Mouse (Mus musculus): Measurements from ENCODE around the gene Sat2. TPM values are rescaled to one million over a fixed set of nuclear protein-coding genes. Genes with fewer than 3 reads are reported as not detected.
A peak's percentile ranks its signal among the peaks of the same experiment; 100 is the strongest.

Sat2 gene
- polyA plus RNA-seq, 1 experiment = 3.8 TPM

DNA sequence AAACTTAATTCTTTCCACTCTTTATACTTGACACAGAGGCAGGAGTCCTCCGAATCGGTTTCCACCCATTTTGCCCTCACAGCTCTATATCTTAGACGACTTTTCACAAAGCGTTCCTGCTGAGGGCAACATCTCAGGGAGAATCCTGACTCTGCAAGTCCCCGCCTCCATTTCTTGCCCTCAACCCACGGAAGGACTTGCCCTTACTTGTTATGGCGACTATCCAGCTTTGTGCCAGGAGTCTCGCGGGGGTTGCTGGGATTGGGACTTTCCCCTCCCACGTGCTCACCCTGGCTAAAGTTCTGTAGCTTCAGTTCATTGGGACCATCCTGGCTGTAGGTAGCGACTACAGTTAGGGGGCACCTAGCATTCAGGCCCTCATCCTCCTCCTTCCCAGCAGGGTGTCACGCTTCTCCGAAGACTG is 41.7 kb upstream of the Sat2 start, which contains the start of the genes Wrap53 and Trp53:
TSS of gene Wrap53 (minus strand) at position 165 of the 424 bp plus-strand sequence.
TSS of gene Trp53 (plus strand) at position 269 of the 424 bp plus-strand sequence.
- TF ChIP-seq MAX (IDR thresholded peaks at IDR 0.05) = peak; percentile 100
- no peak for TF ChIP-seq CEBPB (IDR thresholded peaks at IDR 0.05; ENCODE audit: low read depth)
- peak; percentile 89 for TF ChIP-seq USF1 (IDR thresholded peaks at IDR 0.05; ENCODE audit: low read depth)
- Histone ChIP-seq H3ac (ENCODE audit: control insufficient read depth, insufficient read length, low read depth) (peak within 1 kb of the TSS; percentile 64), H3K4me3 (ENCODE audit: insufficient read depth, poor library complexity, severe bottlenecking) (peak within 1 kb of the TSS; percentile 98), H3K36me3 (ENCODE audit: control insufficient read depth, insufficient read depth) (peaks cover 50% of the 10 kb centered on the region), H3K79me2 (ENCODE audit: control insufficient read depth, insufficient read depth) (peaks cover 89% of the 10 kb centered on the region), H3K79me3 (ENCODE audit: low read depth) (peaks cover 76% of the 10 kb centered on the region), H3K27me3 (ENCODE audit: control insufficient read depth, insufficient read depth, insufficient read length) (no peaks in the 10 kb centered on the region)

DNA sequence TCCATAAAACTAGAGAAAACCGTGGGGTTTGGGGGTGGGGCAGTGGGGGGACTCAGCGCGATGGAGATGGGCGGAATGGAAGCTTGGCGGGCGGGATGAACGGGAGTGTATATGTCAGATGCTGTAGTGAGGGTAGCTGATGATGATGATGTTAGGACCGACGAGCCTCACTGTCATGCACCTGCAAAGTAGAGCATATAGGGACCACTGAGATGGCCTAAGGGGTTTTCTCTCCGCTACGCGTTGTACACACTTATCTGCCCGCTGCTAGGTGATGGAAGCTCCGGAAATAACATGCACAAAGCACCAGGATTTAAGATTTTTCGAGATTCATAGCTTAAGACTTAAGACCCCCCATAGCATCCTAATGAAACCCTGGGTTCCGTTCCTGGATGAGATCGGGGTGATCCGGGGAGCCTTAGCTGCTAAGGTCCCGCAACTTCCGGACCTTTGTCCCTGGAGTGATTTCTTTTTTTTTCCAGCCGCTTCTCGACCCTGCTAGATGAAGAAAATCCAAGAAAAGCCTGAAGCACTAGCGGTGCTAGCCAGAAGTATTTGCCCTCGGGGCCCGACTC is 41.2 kb upstream of the Sat2 start:
- Histone ChIP-seq H3ac (ENCODE audit: control insufficient read depth, insufficient read length, low read depth) (peak overlapping the region; percentile 64), H3K36me3 (ENCODE audit: control insufficient read depth, insufficient read depth) (peaks cover 50% of the 10 kb centered on the region), H3K27me3 (ENCODE audit: control insufficient read depth, insufficient read depth, insufficient read length) (no peaks in the 10 kb centered on the region), H3K79me3 (ENCODE audit: low read depth) (peaks cover 76% of the 10 kb centered on the region), H3K4me3 (ENCODE audit: insufficient read depth, poor library complexity, severe bottlenecking) (peak overlapping the region; percentile 98), H3K79me2 (ENCODE audit: control insufficient read depth, insufficient read depth) (peaks cover 89% of the 10 kb centered on the region)
- TF ChIP-seq FOSL1 (IDR thresholded peaks at IDR 0.05; ENCODE audit: insufficient read depth, low read length, poor library complexity, severe bottlenecking) (no peak), USF1 (IDR thresholded peaks at IDR 0.05; ENCODE audit: low read depth) (no peak), MYOG (IDR thresholded peaks at IDR 0.05; ENCODE audit: control insufficient read depth, extremely low read depth, insufficient read length) (no peak), CTCF (IDR thresholded peaks at IDR 0.05; ENCODE audit: control insufficient read depth, insufficient read depth, insufficient read length) (no peak), MYOD1 (IDR thresholded peaks at IDR 0.05; ENCODE audit: control insufficient read depth, insufficient read length, low read depth) (no peak), CEBPB (IDR thresholded peaks at IDR 0.05; ENCODE audit: low read depth) (no peak), MAX (IDR thresholded peaks at IDR 0.05) (no peak)

GRCm38 (mm10) chr11:69581147-69581688 is 40.6 kb upstream of the Sat2 start:
- H3K79me2 ChIP-seq (ENCODE audit: control insufficient read depth, insufficient read depth) = peaks cover 89% of the 10 kb centered on the region
- H3K79me3 ChIP-seq (ENCODE audit: low read depth) = peaks cover 79% of the 10 kb centered on the region
- H3K27me3 ChIP-seq (ENCODE audit: control insufficient read depth, insufficient read depth, insufficient read length) = no peaks in the 10 kb centered on the region
- TF ChIP-seq MYOG (IDR thresholded peaks at IDR 0.05; ENCODE audit: control insufficient read depth, extremely low read depth, insufficient read length) (no peak), CEBPB (IDR thresholded peaks at IDR 0.05; ENCODE audit: low read depth) (peak; percentile 30), MAX (IDR thresholded peaks at IDR 0.05) (peak; percentile 17)
- peak overlapping the region; percentile 98 for H3K4me3 ChIP-seq (ENCODE audit: insufficient read depth, poor library complexity, severe bottlenecking)
- peak overlapping the region; percentile 64 for H3ac ChIP-seq (ENCODE audit: control insufficient read depth, insufficient read length, low read depth)
- H3K36me3 ChIP-seq (ENCODE audit: control insufficient read depth, insufficient read depth) = peaks cover 51% of the 10 kb centered on the region

- peak overlapping the region; percentile 44 for H3ac ChIP-seq (ENCODE audit: control insufficient read depth, insufficient read length, low read depth)
- TF ChIP-seq MYOG (IDR thresholded peaks at IDR 0.05; ENCODE audit: control insufficient read depth, extremely low read depth, insufficient read length) = no peak
- TF ChIP-seq CEBPB (IDR thresholded peaks at IDR 0.05; ENCODE audit: low read depth) = no peak
- TF ChIP-seq MAX (IDR thresholded peaks at IDR 0.05) = no peak
- TF ChIP-seq CTCF (IDR thresholded peaks at IDR 0.05; ENCODE audit: control insufficient read depth, insufficient read depth, insufficient read length) = no peak
- TF ChIP-seq FOSL1 (IDR thresholded peaks at IDR 0.05; ENCODE audit: insufficient read depth, low read length, poor library complexity, severe bottlenecking) = no peak
- TF ChIP-seq MYOD1 (IDR thresholded peaks at IDR 0.05; ENCODE audit: control insufficient read depth, insufficient read length, low read depth) = no peak
- no peak for TF ChIP-seq USF1 (IDR thresholded peaks at IDR 0.05; ENCODE audit: low read depth)
- H3K36me3 ChIP-seq (ENCODE audit: control insufficient read depth, insufficient read depth) = peaks cover 57% of the 10 kb centered on the region
- peaks cover 89% of the 10 kb centered on the region for H3K79me2 ChIP-seq (ENCODE audit: control insufficient read depth, insufficient read depth)
- peaks cover 84% of the 10 kb centered on the region for H3K79me3 ChIP-seq (ENCODE audit: low read depth)
- no peaks in the 10 kb centered on the region for H3K27me3 ChIP-seq (ENCODE audit: control insufficient read depth, insufficient read depth, insufficient read length)
- peak overlapping the region; percentile 98 for H3K4me3 ChIP-seq (ENCODE audit: insufficient read depth, poor library complexity, severe bottlenecking)
Observed at GRCm38 (mm10) chr11:69581814-69582213, 40.0 kb upstream of the Sat2 start.

DNA sequence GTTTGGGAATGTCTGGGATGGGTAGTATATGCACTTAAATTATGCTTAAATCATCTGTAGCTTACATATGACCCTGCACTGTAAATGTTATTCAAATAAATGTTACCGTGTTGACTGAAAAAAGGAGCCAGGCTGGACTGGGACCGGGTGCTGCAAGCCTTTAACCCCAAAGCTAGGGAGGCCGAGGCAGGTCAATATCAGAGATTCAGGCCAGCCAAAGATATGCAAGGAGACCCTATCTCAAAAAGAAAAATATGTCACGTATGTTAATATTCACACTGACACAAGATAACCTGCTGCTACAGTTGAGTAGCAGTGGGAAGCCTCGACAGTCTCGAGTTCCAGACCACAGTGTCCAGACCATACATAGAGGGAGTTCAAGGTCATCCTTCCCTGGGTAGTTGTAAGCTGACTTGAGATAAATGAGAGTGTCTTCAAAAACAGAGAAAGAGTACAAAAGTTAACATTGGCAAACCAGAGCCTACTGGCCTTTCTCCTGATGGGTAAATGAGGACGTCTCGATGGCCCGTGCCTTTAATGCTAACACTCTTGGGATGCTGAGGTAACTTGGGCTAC is 39.5 kb upstream of the Sat2 start:
- Histone ChIP-seq H3ac (ENCODE audit: control insufficient read depth, insufficient read length, low read depth) (no peak overlapping the region), H3K4me3 (ENCODE audit: insufficient read depth, poor library complexity, severe bottlenecking) (peak overlapping the region; percentile 98)

More for the DNA sequence above, 39.5 kb upstream of the Sat2 start:
- Histone ChIP-seq H3K79me2 (ENCODE audit: control insufficient read depth, insufficient read depth) (peaks cover 89% of the 10 kb centered on the region), H3K79me3 (ENCODE audit: low read depth) (peaks cover 79% of the 10 kb centered on the region), H3K27me3 (ENCODE audit: control insufficient read depth, insufficient read depth, insufficient read length) (no peaks in the 10 kb centered on the region), H3K36me3 (ENCODE audit: control insufficient read depth, insufficient read depth) (peaks cover 56% of the 10 kb centered on the region)
- no peak for TF ChIP-seq MAX (IDR thresholded peaks at IDR 0.05)
- TF ChIP-seq USF1 (IDR thresholded peaks at IDR 0.05; ENCODE audit: low read depth) = no peak
- TF ChIP-seq MYOD1 (IDR thresholded peaks at IDR 0.05; ENCODE audit: control insufficient read depth, insufficient read length, low read depth) = no peak
- no peak for TF ChIP-seq CTCF (IDR thresholded peaks at IDR 0.05; ENCODE audit: control insufficient read depth, insufficient read depth, insufficient read length)
- TF ChIP-seq FOSL1 (IDR thresholded peaks at IDR 0.05; ENCODE audit: insufficient read depth, low read length, poor library complexity, severe bottlenecking) = no peak
- TF ChIP-seq MYOG (IDR thresholded peaks at IDR 0.05; ENCODE audit: control insufficient read depth, extremely low read depth, insufficient read length) = no peak
